Mouse (Mus musculus) 3134 (cell line): Measurements from ENCODE around the gene Map4k1.

ENCODE experiments used
- DNase-seq: peaks from one replicate; pipeline ENCODE4 v3.0.0-alpha.2; 2011; ENCODE audit warnings: low spot score; ENCODE audit not compliant: insufficient read length; ENCODE audit errors: extremely low read depth

The Map4k1 gene

DNA sequence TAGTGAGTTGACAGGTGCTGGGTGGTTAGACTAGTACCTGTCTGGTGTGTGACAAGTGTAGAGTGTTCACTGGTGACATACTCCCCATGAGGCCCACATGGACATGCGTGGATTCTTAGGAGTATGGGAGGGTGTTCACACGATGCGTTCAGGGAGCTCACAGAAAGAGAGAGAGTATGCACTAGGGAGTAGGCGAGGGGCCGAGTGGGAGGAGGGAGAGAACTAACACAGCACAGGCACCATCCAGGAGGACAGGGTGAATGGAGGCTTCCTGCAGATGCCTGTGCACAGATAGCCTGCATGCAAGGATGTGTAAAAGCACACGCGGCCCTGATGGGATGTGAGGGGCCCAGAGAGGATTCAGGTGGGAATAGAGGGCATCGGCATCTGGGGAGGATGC, 40.6 kb downstream of the Map4k1 start:
- no peak for DNase-seq

DNA sequence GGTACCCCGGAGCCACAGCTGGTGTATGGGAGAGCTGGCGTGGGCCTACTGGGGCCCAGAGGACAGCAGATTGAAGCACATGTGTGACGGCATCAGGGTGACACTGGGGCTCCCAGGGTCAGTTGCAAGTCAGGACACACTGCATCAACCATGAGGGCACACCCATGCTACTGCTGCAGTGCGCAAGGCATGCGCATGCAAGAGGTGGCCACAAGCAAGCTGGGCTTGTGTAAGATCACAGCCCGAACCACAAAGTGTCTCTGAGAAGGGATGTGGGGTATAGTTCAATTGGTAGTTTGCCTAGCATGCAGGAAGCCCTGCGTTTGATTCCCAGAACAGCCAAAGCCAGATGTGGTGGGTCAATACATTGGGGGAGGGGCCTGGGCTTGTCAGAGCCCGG, 41.7 kb downstream of the Map4k1 start:
- no peak for DNase-seq

- DNase-seq = peak; percentile 64
Observed at GRCm38 (mm10) chr7:29025566-29025965, 43.7 kb downstream of the Map4k1 start.

GRCm38 (mm10) chr7:29026195-29026594, 44.3 kb downstream of the Map4k1 start:
- DNase-seq = peak; percentile 30

DNA sequence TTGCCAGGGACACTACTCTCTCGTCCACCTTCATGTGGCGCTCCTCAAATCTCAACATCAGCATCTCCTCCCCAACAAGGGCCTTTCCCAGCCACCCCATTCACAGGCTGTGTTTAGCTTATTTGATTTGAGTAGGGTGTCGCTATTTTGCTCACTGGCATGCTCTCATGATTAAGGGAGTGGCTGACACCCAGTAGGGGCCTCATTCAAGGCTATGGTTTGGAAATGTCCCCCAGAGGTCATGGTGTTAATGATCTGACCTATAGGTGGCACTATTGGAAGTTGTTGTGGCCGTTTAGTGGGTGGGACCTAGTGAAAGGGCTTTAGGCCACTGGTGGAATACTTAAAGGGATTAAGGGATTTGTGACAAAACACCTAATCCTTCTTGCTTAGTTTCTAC, 45.0 kb downstream of the Map4k1 start:
- DNase-seq = no peak

DNA sequence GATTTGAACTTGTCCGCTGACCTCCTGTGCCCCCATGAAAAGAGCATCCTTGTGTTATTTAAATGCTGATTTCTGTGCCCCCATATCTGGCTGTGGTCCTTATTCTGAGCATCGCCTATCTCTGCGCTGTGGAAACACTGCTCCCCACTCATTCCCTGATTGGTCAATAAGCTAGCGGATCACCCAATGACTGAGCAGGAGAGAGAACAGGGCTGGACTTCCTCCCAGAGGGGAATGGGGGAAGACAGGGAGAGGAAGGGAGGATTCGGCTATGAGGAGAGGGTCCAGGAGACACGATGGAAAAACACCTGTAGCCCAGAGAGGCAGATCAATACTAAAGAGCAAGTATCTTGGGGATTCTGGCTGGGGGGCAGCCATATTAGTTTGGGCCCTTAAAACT, 46.9 kb downstream of the Map4k1 start:
- DNase-seq = no peak

DNA sequence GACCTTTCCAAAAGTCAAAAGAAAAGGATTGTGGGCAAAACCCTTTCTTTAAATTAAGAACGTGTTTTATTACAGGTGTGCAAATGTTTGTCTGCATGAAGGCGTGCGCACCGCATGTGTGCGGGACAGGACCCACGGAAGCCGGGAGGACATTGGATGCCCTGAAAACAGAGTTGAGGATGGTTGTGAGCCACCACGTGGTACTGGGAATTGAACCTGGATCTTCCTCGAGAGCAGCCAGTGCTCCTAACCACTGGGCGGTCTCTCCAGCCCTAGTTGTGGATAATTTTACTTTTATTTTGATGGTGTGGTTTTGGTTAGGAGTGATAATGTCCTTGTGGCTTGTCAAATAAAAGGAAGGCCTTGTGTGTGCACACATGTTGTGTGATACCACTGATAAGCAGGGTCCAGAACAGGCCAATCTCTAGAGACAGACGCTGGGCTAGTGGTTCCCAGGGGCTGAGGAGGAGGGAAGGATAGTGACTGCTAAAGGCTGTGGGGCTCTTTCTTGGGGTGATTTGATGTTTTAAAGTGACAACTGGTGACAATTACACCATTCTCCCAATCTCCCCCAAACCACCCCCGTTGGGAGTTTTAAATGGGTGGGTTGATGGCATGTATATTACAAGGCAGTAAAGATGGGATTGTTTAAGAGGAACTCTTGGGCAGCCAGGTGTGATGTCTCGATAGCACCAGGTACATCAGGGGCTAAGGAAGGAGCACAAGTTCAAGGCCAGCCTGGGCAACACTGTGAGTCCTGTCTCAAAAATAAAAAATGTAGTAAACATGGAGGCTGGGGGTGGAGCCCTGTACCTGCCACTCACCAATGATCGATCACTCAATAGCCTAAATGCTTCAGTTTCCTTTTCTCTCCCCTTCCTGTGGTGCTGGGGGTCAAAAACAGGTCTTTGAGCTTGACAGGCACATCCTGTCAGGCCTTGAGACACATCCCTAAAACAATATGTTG, 48.1 kb downstream of the Map4k1 start:
- no peak for DNase-seq

DNA sequence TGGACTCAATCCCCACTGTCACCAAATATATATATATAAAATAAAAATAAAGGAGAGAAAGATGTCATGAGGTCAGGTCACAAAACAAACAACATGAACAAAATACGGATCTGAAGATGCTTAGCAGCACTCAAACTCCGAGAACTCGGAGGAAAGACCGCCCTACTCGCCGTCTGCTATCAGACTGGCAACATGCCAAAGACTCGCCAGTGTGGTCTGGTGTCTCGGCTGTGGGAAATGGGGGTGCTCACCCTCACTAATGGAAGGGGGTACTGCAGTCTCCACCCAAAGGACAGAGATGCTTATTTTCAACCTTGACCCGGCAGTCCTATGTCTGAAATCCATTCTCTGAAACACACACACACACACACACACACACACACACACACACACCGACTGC, 49.8 kb downstream of the Map4k1 start:
- no peak for DNase-seq

DNA sequence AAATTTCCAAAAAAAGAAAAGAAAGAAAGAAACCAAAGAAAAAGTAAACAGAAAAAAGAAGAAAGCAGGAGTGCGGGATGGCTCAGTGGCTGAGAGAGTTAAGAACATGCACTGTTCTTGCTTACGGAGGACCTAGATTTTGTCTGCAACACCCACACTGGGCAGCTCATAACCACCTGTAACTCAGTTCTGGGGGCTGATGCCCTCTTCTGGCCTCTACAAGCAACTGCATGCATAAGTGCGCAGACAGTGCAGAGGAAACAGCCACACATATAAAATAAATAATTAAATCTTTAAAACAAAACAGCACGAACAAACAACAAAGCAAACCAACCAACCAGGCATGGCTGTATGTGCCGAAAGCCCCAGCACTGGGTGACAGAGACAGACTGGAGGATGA, 50.8 kb downstream of the Map4k1 start:
- DNase-seq = no peak

DNA sequence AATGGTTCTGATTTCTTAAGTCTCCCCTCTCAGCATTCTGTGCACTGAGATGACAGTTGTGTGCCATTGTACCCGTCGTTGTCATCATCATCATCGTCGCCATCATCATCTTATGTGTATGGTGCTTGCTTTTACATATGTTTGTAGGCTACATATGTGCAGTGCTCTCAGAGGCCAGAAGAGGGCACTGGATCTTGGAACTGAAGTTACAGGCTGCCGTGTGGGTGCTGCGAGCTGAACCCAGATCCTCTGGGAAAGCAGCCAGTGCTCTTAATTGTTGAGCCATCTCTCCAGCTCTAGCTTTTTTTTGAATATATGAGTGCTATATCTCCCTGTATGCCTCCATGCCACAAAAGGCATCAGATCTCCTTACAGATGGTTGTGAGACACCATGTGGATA, 55.4 kb downstream of the Map4k1 start:
- DNase-seq = no peak

DNA sequence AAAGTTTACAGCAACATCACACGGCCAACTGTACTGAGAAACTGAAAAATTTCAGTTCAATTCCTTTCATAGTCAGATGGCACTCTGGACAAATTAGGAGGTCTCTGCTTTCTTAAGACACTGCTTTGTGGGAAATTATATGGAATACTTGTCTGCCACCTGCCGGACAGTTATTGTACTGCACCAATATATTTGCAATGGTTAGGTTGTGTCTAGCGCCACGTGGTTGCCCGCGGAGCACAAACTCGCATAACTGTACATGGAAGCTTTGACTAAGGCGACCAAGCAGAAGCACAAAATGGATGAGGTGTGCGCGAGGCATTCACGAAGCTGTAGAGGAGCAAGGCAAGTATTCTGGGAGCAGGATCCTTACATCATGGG, 57.7 kb downstream of the Map4k1 start:
- DNase-seq = peak; percentile 42

DNA sequence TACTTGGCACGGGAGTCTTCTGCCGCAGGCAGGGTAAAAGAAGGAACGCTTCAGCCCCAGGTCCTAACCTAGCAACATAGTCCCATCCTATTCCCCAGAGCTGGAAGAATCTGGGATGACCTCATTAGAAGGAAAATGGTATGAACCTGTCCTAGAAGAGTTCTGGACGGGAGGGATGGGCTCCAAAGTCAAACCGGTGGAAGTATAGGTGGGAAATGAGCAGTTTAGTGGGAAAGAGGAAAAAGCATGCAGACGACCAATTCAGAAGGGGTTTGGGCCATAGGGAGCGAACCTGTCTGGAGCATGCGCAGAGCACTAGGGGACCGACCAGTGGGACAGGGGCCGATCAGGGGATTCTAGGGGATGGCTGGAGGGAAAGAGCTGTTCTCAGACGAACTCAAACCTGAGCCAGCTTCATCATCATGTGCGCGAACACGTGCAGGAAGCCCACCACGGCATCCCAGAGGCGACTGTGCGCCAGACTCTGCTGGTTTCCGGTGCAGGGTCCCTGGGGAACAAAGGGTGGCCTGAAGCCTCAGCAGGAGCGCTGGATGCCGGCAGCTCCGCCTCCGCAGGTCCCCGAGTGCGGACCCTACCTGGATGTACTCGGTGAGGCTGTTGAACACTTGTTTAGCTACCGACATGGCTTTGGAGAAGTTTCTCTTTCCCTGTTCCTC, 58.3 kb downstream of the Map4k1 start:
- no peak for DNase-seq

DNA sequence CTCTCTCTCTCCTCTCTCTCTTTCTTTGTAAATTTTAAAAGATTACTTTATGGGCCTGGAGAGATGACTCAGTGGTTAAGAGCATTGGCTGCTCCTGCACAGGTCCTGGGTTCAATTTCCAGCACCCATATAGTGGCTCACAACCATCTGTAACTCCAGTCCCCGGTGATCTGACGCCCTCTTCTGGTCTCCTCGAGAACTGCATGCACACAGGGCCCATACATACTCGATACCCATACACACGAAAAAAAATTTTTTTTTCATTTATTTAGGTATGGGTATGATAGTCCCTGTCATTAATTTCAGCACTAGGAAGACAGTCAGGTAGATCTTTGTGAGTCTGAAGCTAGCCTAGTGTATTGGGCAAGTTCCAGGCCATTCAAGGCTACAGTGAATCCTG, 59.3 kb downstream of the Map4k1 start:
- DNase-seq = no peak

DNA sequence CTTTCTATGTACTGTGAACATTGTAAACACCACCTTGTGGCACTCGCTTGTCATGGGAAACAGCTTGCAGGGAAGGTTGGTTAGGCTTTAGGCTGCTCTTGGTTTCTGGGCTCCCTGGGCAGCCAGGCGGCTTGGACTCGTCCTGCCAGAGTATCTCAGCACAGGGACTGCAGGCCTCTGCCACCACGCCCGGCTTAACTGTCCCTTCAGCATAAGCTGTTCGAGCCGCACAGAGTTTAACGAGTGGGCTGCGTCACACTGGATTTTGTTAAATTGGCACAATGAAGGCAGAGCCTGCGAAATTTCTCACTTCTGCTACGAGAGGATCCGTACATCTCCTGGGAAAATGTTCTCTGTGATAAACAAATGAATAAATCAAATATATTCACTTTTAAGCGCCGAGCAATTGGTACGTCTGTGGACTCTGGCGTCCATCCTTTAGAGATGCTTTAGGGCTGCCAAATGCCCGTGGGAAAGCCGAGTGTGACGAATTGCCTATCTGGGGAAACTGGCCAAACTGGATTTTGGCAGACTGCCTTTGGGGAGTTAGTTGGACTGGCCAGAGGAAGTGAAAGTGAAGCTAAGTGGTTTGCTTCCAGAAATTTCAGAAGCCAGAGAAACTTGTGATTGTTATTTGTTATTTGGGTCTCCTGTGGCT, 61.3 kb downstream of the Map4k1 start:
- peak; percentile 64 for DNase-seq

DNA sequence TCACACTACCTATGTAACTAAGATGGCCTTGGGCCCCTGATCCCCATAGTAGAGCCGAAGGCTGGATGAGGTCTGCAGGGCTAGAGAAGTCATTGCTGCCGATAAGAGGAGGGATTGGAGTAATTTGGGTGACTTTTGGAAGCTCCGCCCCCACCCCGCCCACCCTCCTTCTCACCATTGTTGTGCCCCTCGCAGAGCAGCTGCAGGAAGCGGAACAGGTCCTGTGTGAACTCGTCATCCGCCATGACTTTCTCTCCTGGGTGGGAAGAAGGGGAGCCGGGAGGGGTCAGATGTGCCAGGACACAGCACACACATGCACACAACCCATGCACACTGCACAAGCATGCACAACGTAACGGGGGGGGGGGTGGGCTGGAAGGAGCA, 61.8 kb downstream of the Map4k1 start:
- DNase-seq = no peak

- no peak for DNase-seq
Observed at GRCm38 (mm10) chr7:29044302-29044701, 62.5 kb downstream of the Map4k1 start.

DNA sequence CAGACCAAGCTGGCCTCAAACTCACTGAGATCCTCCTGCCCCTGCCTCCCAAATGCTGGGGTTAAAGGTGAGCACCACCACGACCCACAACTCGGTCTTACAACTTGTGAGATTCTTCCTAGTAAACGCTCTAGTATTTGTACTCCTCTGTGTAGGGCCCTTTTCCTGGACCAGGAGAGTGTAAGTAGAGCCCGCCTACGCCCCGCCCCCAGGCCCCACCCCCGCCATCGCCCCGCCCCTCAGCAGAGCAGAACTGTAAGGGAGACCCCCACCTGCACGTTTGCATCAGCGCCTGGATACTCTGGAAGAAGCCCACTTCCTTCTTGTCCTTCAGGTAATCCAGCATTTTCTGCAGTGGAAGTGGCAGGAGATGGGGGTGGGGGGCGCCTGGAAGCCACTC, 64.7 kb downstream of the Map4k1 start:
- DNase-seq = no peak

GRCm38 (mm10) chr7:29048070-29048469, 66.2 kb downstream of the Map4k1 start:
- DNase-seq = no peak

DNA sequence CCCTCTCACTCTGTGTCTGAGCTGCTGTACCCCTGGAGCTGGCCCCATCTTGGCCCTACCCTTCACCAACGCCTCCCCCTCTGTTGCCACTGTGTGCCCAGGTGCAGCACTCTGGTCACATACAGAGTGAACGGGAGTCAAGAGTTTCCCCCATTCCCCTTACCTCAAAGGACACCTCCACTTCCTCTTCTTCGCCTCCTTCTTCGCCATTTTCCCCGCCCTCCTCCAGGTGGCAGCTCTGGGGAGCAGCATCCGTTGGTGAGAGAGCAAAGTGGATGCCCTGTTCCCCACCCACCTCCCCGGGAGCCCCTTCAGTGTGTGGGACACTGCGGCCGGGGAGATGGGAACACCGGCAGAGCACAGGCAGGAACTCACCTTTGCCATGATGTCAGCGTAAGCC, 66.8 kb downstream of the Map4k1 start:
- no peak for DNase-seq

- DNase-seq = no peak
Observed at GRCm38 (mm10) chr7:29050797-29051196, 68.9 kb downstream of the Map4k1 start.

DNA sequence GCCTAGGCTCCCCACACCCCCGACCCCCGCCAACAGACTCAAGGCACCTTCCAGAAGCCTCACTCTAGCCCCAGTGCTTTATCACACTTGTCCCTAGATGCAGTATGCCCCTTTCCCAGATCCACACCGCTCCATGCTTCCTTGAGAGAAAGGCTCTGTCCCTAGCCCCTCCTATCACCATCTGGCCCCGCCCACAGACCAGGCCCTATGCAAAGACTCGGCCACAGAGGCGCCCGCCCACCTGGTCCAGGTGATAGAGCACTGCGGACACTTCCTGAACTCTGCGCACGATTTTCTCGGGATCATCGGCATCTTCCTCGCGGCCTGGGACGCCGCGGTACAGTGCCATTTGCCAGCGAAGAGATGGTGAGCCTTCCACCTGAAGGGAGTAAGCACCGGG, 71.0 kb downstream of the Map4k1 start:
- DNase-seq = no peak
